Mouse (Mus musculus) naive thymus-derived CD4-positive, alpha-beta T cell, adult 5 months (primary cell): ENCODE measurements around the gene Pbrm1. TPM values are rescaled to one million over a fixed set of nuclear protein-coding genes. Genes with fewer than 3 reads are reported as not detected.

Experiments used
- polyA plus RNA-seq: library from polyadenylated mRNA; unstranded; fragments of 100-300 nt; shearing (Covaris generic); gene quantifications from one replicate; pipeline ENCODE4 v1.2.1, GENCODE M21; 2017

Gene Pbrm1
- 181 TPM for polyA plus RNA-seq

DNA sequence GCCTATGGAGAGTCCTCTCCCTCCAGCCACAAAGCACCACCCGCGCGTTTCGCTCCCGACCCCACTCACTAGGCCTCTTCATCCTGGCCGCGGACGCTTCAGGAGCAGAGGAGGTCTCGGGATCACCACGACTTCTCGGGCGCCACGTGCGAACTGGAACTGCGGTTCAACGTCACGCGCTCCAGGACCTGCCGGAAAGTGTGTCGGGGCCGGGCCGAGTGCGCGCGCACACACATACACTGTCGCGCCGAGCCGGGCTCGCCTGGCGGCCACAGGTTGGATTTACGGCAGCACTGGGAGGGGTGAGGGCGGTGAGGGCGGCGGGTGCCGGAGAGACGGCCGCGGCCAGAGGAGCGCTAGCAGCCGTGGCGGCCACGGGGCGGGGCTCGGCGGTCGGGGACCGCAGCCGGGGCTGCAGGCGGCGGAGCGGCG, at the start of gene Pbrm1, which contains the start of gene Gnl3:
Gene Pbrm1 (plus strand): TSS at position 279 of the 432 bp plus-strand sequence.
Gene Gnl3 (minus strand): TSS at position 293 of the 432 bp plus-strand sequence.

DNA sequence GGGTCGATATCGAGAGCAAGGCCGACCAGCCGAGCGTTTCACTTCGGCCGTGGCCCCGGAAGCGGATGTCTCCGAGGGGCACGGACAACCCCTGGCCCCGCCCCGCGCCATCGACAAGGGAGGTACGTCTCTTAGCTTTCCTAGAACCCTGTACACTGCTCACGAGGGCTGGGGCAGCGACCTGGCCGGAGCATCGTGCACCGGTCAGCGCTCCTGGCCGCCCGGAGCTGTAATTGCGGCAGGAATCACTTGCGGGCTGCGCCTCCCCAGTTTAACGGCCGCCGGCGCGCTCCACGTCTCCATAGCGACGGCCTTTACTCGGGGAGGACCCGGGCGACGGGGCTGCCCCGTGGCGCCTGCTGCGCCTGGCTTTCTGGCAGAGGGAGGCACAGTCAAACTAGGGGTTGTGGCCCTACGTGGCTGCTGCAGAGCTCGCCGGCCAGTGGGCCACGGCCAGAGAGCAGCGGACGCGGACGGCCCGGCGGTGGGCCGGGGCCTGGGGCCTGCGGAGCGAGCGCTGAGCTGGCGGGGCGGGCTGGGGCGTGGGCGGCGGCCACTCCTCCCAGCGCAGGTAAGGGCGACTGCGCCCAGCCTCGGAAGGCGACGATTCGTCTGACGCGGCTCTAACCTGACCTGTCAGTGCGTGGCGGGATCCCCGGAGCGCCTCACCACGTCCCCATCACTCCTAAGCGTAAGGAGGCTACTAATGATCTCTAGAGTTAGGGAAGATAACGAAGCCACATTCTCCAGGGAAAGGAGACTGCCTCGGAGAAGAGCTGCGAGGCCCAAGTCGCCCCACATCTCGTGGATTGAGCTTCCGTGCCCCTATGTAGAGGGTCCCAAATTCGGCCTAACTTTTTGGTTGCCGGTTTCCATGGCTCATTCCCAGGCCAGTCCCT, 17.4 kb upstream of the Pbrm1 start, which contains the start of the genes Glt8d1 and Spcs1:
Gene Glt8d1 (plus strand): TSS at position 94 of the 899 bp plus-strand sequence.
Gene Spcs1 (minus strand): TSS at position 366 of the 899 bp plus-strand sequence.

DNA sequence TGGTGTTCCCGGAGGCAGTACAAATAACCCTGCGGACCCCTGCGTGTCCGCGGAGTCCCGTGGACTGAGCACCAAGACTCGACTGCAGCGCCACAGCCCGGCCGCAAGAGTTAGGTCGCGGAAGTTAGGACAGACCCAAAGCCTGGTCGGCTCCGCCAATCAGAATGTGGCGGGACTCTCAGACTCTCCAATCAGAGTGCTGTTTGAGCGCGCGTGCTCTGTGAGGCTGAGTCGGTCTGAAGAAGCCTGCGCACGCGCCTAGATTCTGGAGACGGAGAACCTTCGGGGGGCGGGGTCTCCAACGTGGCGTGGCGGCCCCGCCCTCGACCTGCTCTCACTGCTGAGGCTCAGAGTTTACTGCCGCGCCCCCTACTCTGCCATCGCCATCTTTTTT, 109.9 kb downstream of the Pbrm1 start, which contains the start of gene Smim4:
Gene Smim4 (minus strand): TSS at position 131 of the 394 bp plus-strand sequence.

DNA sequence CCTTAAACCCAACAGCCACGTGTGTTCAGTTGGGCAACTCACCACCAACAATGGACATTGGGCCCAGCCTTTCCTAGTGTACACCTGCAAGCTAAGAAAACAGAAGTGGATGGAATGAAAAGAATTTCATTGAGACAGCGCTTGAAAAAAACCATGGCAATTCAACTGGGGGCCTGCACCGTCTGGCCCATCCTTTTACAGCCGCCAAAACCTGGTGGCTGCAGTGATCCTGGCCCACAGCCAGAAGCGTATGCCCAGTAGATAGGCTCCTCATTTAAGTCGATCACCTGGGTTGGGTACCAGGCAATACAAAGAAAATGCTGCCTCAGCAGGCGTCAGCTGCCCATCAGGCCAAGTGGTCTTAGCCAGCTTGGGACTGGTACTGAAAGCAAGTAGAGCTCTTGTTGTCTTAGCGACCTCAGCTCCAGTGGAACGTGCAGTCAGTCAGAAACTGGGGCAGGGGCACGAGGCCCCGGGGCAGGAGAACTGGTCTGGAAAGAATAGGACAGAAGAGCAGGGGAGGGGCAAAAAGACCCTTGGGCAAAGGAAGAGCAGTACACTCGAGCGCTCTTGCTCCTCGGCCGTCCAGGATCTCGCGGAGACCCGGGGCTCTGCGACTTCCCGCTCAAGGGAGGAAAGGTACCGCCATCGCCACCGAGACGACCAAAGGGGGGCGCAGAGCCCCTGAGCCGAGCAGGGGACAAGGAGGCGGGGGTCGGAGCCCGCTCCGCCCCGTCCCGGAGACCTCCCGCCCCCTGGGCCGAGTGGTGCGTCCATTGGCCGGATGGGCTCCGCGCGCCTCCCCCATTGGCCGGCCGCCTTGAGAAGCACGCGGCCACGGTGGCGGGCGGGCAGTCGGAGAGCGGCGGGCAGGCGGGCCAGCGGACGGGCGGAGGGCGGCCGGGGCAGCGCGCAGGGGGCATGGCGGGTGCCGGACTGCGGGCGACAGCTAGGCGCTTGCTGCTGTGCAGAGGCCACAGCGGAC, 111.6 kb downstream of the Pbrm1 start, which contains the start of gene Nt5dc2:
Gene Nt5dc2 (plus strand): TSS at position 818 of the 985 bp plus-strand sequence.

DNA sequence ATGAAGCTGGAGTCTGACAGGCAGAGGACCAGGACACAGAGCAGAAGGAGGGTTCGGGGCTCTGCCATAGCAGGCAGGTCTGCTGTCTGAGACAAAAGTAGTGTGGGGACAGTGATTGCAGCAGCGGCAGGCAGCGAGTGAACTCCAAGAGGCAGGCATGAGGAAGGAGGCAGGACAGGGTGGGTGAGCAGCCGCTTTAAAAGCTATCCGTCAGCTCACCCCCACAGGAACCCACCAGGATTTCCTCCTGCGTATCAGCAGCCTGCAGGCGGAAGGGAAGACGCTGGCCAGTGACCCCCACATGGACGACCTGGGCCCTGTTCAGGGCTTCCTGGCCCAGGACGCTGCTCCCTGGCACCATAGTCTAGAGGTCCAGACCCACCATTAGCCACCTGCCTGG, 149.5 kb downstream of the Pbrm1 start, which contains the start of gene Stab1:
Gene Stab1 (minus strand): TSS at position 217 of the 400 bp plus-strand sequence.

Other genes starting within 250 kb of the Pbrm1 start
- 23.2 TPM for gene Tmem110, start 193.5 kb upstream of the Pbrm1 start, polyA plus RNA-seq
- 0.66 TPM for gene Mustn1, start 139.9 kb upstream of the Pbrm1 start, polyA plus RNA-seq
- not detected for gene Itih4, start 132.7 kb upstream of the Pbrm1 start, polyA plus RNA-seq
- gene Itih3, start 95.4 kb upstream of the Pbrm1 start, polyA plus RNA-seq = not detected
- not detected for gene Itih1, start 75.8 kb upstream of the Pbrm1 start, polyA plus RNA-seq
- 2.8 TPM for gene Nek4, start 67.8 kb upstream of the Pbrm1 start, polyA plus RNA-seq
- gene Glt8d1, start 17.7 kb upstream of the Pbrm1 start, polyA plus RNA-seq = 8.1 TPM
- gene Spcs1, start 17.5 kb upstream of the Pbrm1 start, polyA plus RNA-seq = 160 TPM
- gene Gnl3, start within 50 bp of the Pbrm1 start, polyA plus RNA-seq = 134 TPM
- 63.6 TPM for gene Smim4, start 109.8 kb downstream of the Pbrm1 start, polyA plus RNA-seq
- gene Nt5dc2, start 111.9 kb downstream of the Pbrm1 start, polyA plus RNA-seq = 0.71 TPM
- gene Stab1, start 149.5 kb downstream of the Pbrm1 start, polyA plus RNA-seq = 0.25 TPM
- gene Tnnc1, start 189.2 kb downstream of the Pbrm1 start, polyA plus RNA-seq = not detected
- 291 TPM for gene Nisch, start 197.8 kb downstream of the Pbrm1 start, polyA plus RNA-seq
- gene Sema3g, start 198.7 kb downstream of the Pbrm1 start, polyA plus RNA-seq = not detected
- 8.5 TPM for gene Phf7, start 232.2 kb downstream of the Pbrm1 start, polyA plus RNA-seq
- gene Bap1, start 232.3 kb downstream of the Pbrm1 start, polyA plus RNA-seq = 108 TPM